Mouse (Mus musculus) inflammation-experienced regulatory T-cells, adult 6 months (primary cell): Measurements from ENCODE around the gene Ccdc102a. TPM values are rescaled to one million over a fixed set of nuclear protein-coding genes. Genes with fewer than 3 reads are reported as not detected.
A peak's percentile ranks its signal among the peaks of the same experiment; 100 is the strongest.

Experiments
- ATAC-seq: one replicate; pipeline ENCODE4 v1.8.0; 2017
- polyA plus RNA-seq, 3 experiments: library from polyadenylated mRNA; unstranded; fragments of 100-300 nt; shearing (Covaris generic); gene quantifications; one replicate each; pipeline ENCODE4 v1.2.1; 2017

Gene Ccdc102a
- polyA plus RNA-seq, 3 experiments from 2014 or later = 0.24 to 1.0 (median 0.25) TPM

GRCm38 (mm10) chr8:94919256-94919655 is 1.4 kb upstream of the Ccdc102a start:
- peak; percentile 53 for ATAC-seq

GRCm38 (mm10) chr8:94917352-94917751 is 546 bp downstream of the Ccdc102a start:
- ATAC-seq = peak; percentile 56

GRCm38 (mm10) chr8:94916960-94917324 is 956 bp downstream of the Ccdc102a start:
- ATAC-seq = no peak

- no peak for ATAC-seq
Observed at GRCm38 (mm10) chr8:94916311-94916959, 1.5 kb downstream of the Ccdc102a start.

GRCm38 (mm10) chr8:94914701-94915101 is 3.2 kb downstream of the Ccdc102a start:
- ATAC-seq = no peak

- no peak for ATAC-seq
Observed at GRCm38 (mm10) chr8:94914256-94914655, 3.6 kb downstream of the Ccdc102a start.

GRCm38 (mm10) chr8:94913061-94913660 is 4.7 kb downstream of the Ccdc102a start:
- no peak for ATAC-seq

GRCm38 (mm10) chr8:94908847-94909246 is 9.1 kb downstream of the Ccdc102a start:
- ATAC-seq = peak; percentile 73

GRCm38 (mm10) chr8:94907591-94908300 is 10.2 kb downstream of the Ccdc102a start:
- ATAC-seq = no peak

GRCm38 (mm10) chr8:94904450-94905175 is 13.3 kb downstream of the Ccdc102a start:
- no peak for ATAC-seq

GRCm38 (mm10) chr8:94903709-94904108 is 14.2 kb downstream of the Ccdc102a start:
- no peak for ATAC-seq

GRCm38 (mm10) chr8:94901031-94901430 is 16.9 kb downstream of the Ccdc102a start:
- ATAC-seq = no peak

GRCm38 (mm10) chr8:94900617-94901016 is 17.3 kb downstream of the Ccdc102a start:
- no peak for ATAC-seq

- ATAC-seq = no peak
Observed at GRCm38 (mm10) chr8:94899262-94899661, 18.6 kb downstream of the Ccdc102a start.

- no peak for ATAC-seq
Observed at GRCm38 (mm10) chr8:94892917-94893316, 25.0 kb downstream of the Ccdc102a start.

GRCm38 (mm10) chr8:94888383-94889036 is 29.4 kb downstream of the Ccdc102a start:
- ATAC-seq = no peak

- ATAC-seq = no peak
Observed at GRCm38 (mm10) chr8:94880742-94881141, 37.2 kb downstream of the Ccdc102a start.

- ATAC-seq = no peak
Observed at GRCm38 (mm10) chr8:94876820-94877219, 41.1 kb downstream of the Ccdc102a start.

- peak; percentile 79 for ATAC-seq
Observed at GRCm38 (mm10) chr8:94876197-94876730, 41.6 kb downstream of the Ccdc102a start, which contains the start of gene Dok4. TSS of gene Dok4 (minus strand) at chr8:94876330.

- no peak for ATAC-seq
Observed at GRCm38 (mm10) chr8:94875871-94876150, 42.1 kb downstream of the Ccdc102a start.

- no peak for ATAC-seq
Observed at GRCm38 (mm10) chr8:94875096-94875870, 42.6 kb downstream of the Ccdc102a start.

GRCm38 (mm10) chr8:94874358-94874757 is 43.5 kb downstream of the Ccdc102a start:
- ATAC-seq = peak; percentile 38
